Mouse (Mus musculus) G1E (cell line): ENCODE data around the gene Pard3b. TPM values are rescaled to one million over a fixed set of nuclear protein-coding genes. Genes with fewer than 3 reads are reported as not detected.

Experiments used
- ATAC-seq: 2 replicates; pipeline ENCODE4 v1.8.0; 2016; ENCODE audit warnings: mild to moderate bottlenecking; ENCODE audit not compliant: insufficient number of reproducible peaks, poor library complexity, low FRiP score, severe bottlenecking; ENCODE audit errors: extremely low read depth
- DNase-seq: peaks from one replicate; pipeline ENCODE4 v3.0.0; 2012; ENCODE audit warnings: low spot score
- H3K27me3 ChIP-seq: 2 replicates; pipeline ENCODE4 v1.6.1; 2012; ENCODE audit warnings: mild to moderate bottlenecking, low read length, inconsistent platforms; ENCODE audit not compliant: insufficient read depth
- H3K36me3 ChIP-seq: replicated peaks from 2 replicates; pipeline ENCODE3; 2012; ENCODE audit warnings: mild to moderate bottlenecking, inconsistent platforms
- H3K4me1 ChIP-seq: 2 replicates; pipeline ENCODE4 v1.6.1; 2012; ENCODE audit warnings: low read depth, low read length, inconsistent platforms, mixed read lengths; ENCODE audit not compliant: insufficient read depth
- H3K4me3 ChIP-seq: 2 replicates; pipeline ENCODE4 v1.5.1; 2012; ENCODE audit warnings: low read depth, mild to moderate bottlenecking, inconsistent platforms, low read length, moderate library complexity, mixed read lengths
- H3K9me3 ChIP-seq: replicated peaks from 2 replicates; pipeline ENCODE4 v1.6.1; 2012; ENCODE audit warnings: inconsistent platforms
- CTCF ChIP-seq: IDR thresholded peaks from 2 replicates; pipeline ENCODE4 v1.5.1; 2012; ENCODE audit warnings: low read depth, low read length, inconsistent platforms, mixed read lengths
- GATA1 ChIP-seq: IDR thresholded peaks from 2 replicates; pipeline ENCODE4 v1.6.1; 2012; ENCODE audit warnings: borderline replicate concordance, low read length, inconsistent platforms, mixed read lengths
- GATA2 ChIP-seq: IDR thresholded peaks from 2 replicates; pipeline ENCODE4 v1.6.1; 2012; ENCODE audit warnings: low read depth, low read length, inconsistent platforms, borderline replicate concordance
- POLR2AphosphoS5 ChIP-seq: IDR thresholded peaks from 2 replicates; pipeline ENCODE4 v1.6.1; 2012; ENCODE audit warnings: low read depth, low read length, inconsistent platforms; ENCODE audit not compliant: insufficient replicate concordance
- TAL1 ChIP-seq: conservative IDR thresholded peaks from 2 replicates; pipeline ENCODE4 v1.6.1; 2012; ENCODE audit warnings: low read depth, low read length, inconsistent platforms, mixed read lengths
- polyA plus RNA-seq: library from polyadenylated mRNA; stranded (reverse); fragments of >175 nt; gene quantifications from 2 replicates; pipeline ENCODE4 v1.2.3, GENCODE M21; 2012
- total RNA-seq, 2 experiments: library from RNA; stranded (forward) in 1 of 2; stranded (reverse) in 1 of 2; fragments of 200-1000 nt in 1 of 2; fragments of >200 nt in 1 of 2; fragmentation: Nextera tagmentation in 1 of 2; gene quantifications; 2 replicates each; pipeline ENCODE4 v1.2.3; 2014 to 2017

Gene Pard3b
- total and polyA plus RNA-seq, 3 experiments, result 0.33 TPM; not detected in 2

DNA sequence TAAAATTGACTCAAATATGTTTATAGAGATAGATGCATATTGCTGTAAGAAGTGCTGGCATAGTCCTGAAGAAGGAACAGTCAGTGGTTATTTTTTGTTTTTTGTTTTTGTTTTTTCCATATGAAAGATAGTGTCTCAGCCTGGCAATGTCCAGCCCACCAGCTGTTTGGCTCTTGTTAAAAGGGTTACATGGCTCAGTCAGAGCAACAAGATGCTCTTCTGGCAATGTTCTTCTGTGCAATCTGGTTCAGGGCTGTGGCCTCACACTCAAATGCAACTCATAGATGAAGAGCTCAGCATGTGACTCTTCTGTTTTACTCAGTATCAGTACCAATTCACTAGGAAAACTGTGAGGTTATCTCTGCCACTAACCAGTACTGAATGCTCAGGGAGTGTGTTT, 104.2 kb downstream of the Pard3b start:
- H3K9me3 ChIP-seq, result no peaks in the 10 kb centered on the region
- DNase-seq (no peak), ATAC-seq (no peak)
- H3K36me3 ChIP-seq, result no peaks in the 10 kb centered on the region
- no peaks in the 10 kb centered on the region for H3K4me1 ChIP-seq
- no peaks in the 10 kb centered on the region for H3K27me3 ChIP-seq
- TF ChIP-seq TAL1 (no peak), GATA2 (no peak), CTCF (no peak), GATA1 (no peak), POLR2AphosphoS5 (no peak)
- H3K4me3 ChIP-seq, result no peak overlapping the region

DNA sequence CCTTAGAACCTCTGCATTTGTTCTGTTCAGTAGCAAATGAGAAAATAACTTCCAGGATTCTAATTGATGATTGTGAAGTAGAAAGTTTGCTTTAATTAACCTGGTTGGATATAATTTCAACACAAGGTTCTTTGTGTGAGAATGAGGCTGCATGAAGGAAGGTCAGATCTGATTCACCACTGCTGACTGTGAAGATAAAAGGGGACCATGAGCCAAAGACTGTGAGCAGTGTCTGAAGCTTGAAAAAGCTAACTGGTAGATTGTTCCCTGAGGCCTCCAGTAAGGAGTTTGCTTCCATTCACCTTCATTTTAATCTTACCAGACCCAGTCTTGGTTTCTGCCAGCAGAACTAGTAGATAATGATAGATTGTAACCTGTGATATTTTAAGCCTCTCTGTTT, 108.9 kb downstream of the Pard3b start:
- no peaks in the 10 kb centered on the region for H3K9me3 ChIP-seq
- TF ChIP-seq GATA2 (no peak), POLR2AphosphoS5 (no peak), GATA1 (no peak), TAL1 (no peak), CTCF (no peak)
- ATAC-seq (no peak), DNase-seq (no peak)
- no peaks in the 10 kb centered on the region for H3K27me3 ChIP-seq
- no peak overlapping the region for H3K4me3 ChIP-seq
- H3K36me3 ChIP-seq, result no peaks in the 10 kb centered on the region
- no peaks in the 10 kb centered on the region for H3K4me1 ChIP-seq

DNA sequence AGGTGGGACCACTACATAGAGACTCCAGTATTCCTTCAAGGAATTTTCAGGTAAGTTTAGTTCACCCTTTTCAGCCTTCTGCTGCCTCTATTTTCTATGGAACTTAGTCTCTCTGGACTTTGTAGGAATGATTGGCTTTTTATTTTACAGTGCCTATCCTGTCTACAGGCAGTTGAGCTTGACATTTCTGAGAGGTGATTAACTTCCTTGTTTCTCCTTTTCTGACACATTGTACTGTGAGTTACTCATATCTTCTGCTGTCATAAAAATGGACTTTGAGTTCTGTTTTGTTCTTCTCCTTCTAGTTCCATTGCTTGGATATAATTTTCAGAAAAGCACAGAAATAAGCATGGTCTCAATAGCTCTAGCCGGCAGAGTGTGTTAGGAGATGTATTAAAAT, 112.4 kb downstream of the Pard3b start:
- ATAC-seq, result no peak

DNA sequence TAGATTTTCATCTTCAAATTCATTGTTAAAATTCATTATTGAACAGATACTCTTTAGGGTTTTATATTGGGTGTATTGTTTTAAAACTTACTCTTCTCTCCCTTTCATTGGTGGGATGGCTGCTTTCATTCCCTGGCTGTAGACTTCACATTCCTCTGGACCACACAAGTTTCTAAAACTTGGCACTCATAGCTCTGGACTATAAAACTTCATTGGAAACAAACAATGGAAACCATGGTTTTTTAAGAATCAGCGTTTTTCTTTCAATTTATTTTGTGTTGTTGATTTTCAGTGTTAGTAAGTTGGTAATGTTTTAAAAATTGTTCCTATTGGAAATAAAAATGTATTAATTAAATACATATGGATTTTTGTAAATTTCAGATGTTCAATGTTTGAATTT, 118.1 kb downstream of the Pard3b start:
- no peaks in the 10 kb centered on the region for H3K36me3 ChIP-seq
- H3K4me3 ChIP-seq, result no peak overlapping the region
- H3K9me3 ChIP-seq, result no peaks in the 10 kb centered on the region
- no peaks in the 10 kb centered on the region for H3K4me1 ChIP-seq
- no peak for DNase-seq
- no peak for TF ChIP-seq GATA2
- TF ChIP-seq CTCF, result no peak
- no peaks in the 10 kb centered on the region for H3K27me3 ChIP-seq
- ATAC-seq, result no peak

More for the DNA sequence above, 112.4 kb downstream of the Pard3b start:
- Histone ChIP-seq H3K27me3 (no peaks in the 10 kb centered on the region), H3K9me3 (no peaks in the 10 kb centered on the region), H3K36me3 (no peaks in the 10 kb centered on the region), H3K4me3 (no peak overlapping the region), H3K4me1 (no peaks in the 10 kb centered on the region)
- no peak for DNase-seq
- no peak for TF ChIP-seq POLR2AphosphoS5
- no peak for TF ChIP-seq GATA2
- no peak for TF ChIP-seq TAL1
- TF ChIP-seq GATA1, result no peak
- no peak for TF ChIP-seq CTCF

DNA sequence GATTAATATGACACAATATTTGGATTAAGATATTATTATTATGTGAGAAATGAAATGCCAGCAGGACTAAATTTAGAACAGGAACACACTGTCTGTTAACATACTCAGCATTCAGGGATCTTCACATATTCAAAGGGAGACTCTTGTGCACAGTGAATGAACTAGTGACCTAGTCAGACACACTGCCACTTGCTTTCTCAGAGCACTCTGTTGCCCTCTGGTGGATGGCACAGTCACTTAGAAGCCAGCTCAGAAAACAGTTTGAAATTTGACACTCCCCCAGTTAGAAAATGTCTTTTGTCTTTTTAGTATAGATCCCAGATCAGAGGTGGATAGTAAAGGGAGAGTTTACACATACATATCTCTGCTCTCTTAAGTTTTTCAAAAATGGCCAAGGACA, 132.6 kb downstream of the Pard3b start:
- Histone ChIP-seq H3K9me3 (no peaks in the 10 kb centered on the region), H3K4me3 (no peak overlapping the region), H3K27me3 (no peaks in the 10 kb centered on the region), H3K4me1 (no peaks in the 10 kb centered on the region), H3K36me3 (no peaks in the 10 kb centered on the region)
- ATAC-seq (no peak), DNase-seq (no peak)
- TF ChIP-seq GATA1 (no peak), CTCF (peak; percentile 20; the same call in 1 of the 2 replicates)

DNA sequence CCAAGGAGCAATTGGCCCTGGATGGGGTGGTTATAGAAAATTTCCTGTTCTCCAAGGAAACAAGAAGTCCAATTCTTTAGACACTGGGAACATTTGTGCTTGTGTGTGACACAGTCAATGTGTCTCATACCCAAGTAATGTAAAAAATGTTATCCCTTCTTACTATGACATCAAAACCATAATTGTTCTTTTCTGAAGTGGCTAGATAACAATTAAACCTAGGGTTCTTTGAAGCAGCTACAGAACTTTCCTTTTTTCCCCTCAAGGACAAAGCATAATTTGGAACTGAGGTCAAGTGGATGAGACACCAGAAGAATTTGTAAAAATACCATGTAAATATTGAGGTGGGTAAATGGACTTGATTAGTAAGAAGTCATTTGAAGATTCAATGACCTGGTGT, 140.1 kb downstream of the Pard3b start:
- no peak for ATAC-seq
- no peak for TF ChIP-seq TAL1
- TF ChIP-seq POLR2AphosphoS5, result no peak
- TF ChIP-seq CTCF, result no peak
- no peak for TF ChIP-seq GATA2
- TF ChIP-seq GATA1, result no peak
- Histone ChIP-seq H3K4me1 (no peaks in the 10 kb centered on the region), H3K27me3 (no peaks in the 10 kb centered on the region), H3K4me3 (no peak overlapping the region), H3K9me3 (no peaks in the 10 kb centered on the region), H3K36me3 (no peaks in the 10 kb centered on the region)
- DNase-seq, result no peak

DNA sequence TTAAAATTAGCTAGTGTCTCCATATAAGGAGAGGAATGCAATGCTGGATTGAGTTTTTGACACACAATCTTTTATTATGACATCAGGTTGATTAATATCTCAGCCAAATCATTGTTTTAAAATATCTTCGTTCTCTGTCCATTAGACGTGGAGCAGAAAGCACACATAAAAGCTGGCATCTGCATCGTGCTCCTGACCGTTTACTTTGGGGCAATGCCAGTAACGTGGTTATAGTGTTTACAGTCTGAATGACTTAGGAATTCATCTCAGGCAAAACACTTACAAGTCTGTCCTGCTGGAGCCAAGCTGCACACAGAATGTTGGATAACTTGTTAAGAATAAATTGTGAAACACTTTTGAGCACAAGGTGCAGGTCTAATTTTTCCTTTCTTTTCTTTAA, 141.3 kb downstream of the Pard3b start:
- H3K4me3 ChIP-seq, result no peak overlapping the region
- no peaks in the 10 kb centered on the region for H3K9me3 ChIP-seq
- no peaks in the 10 kb centered on the region for H3K4me1 ChIP-seq
- H3K27me3 ChIP-seq, result no peaks in the 10 kb centered on the region
- no peaks in the 10 kb centered on the region for H3K36me3 ChIP-seq
- no peak for TF ChIP-seq CTCF
- no peak for TF ChIP-seq GATA2
- no peak for TF ChIP-seq TAL1
- ATAC-seq (no peak), DNase-seq (no peak)
